Mouse (Mus musculus) cortical plate, adult 2 months (tissue): ENCODE data around the gene Thap8. TPM values are rescaled to one million over a fixed set of nuclear protein-coding genes. Genes with fewer than 3 reads are reported as not detected.

Source experiments
- H3K27ac ChIP-seq: fragments of 200-500 bp; 2 replicates; pipeline ENCODE4 v1.5.1; 2012; ENCODE audit warnings: low read length, control low read depth, inconsistent platforms; ENCODE audit not compliant: insufficient read depth
- H3K4me1 ChIP-seq: fragments of 200-500 bp; 2 replicates; pipeline ENCODE4 v1.6.1; 2011; ENCODE audit warnings: low read length; ENCODE audit not compliant: control insufficient read depth, insufficient read depth
- H3K4me3 ChIP-seq: fragments of 200-500 bp; 2 replicates; pipeline ENCODE4 v1.5.1; 2011; ENCODE audit warnings: mild to moderate bottlenecking, low read length, control low read depth; ENCODE audit not compliant: insufficient read depth
- CTCF ChIP-seq: fragments of 200-500 bp; IDR thresholded peaks from 2 replicates; pipeline ENCODE4 v1.5.1; 2011; ENCODE audit warnings: mild to moderate bottlenecking, control low read depth, low read length; ENCODE audit not compliant: insufficient read depth; ENCODE audit errors: extremely low read depth
- POLR2A ChIP-seq: fragments of 200-500 bp; IDR thresholded peaks from 2 replicates; pipeline ENCODE4 v1.6.1; 2011; ENCODE audit warnings: mild to moderate bottlenecking, low read length, control low read depth; ENCODE audit not compliant: insufficient read depth; ENCODE audit errors: extremely low read depth
- polyA plus RNA-seq: library from polyadenylated mRNA; depleted of rRNA; stranded (reverse); fragments of >200 nt; gene quantifications from 2 replicates; pipeline ENCODE4 v1.2.3, GENCODE M21; 2012

Thap8 gene
- polyA plus RNA-seq, 1 experiment = 0.38 TPM

DNA sequence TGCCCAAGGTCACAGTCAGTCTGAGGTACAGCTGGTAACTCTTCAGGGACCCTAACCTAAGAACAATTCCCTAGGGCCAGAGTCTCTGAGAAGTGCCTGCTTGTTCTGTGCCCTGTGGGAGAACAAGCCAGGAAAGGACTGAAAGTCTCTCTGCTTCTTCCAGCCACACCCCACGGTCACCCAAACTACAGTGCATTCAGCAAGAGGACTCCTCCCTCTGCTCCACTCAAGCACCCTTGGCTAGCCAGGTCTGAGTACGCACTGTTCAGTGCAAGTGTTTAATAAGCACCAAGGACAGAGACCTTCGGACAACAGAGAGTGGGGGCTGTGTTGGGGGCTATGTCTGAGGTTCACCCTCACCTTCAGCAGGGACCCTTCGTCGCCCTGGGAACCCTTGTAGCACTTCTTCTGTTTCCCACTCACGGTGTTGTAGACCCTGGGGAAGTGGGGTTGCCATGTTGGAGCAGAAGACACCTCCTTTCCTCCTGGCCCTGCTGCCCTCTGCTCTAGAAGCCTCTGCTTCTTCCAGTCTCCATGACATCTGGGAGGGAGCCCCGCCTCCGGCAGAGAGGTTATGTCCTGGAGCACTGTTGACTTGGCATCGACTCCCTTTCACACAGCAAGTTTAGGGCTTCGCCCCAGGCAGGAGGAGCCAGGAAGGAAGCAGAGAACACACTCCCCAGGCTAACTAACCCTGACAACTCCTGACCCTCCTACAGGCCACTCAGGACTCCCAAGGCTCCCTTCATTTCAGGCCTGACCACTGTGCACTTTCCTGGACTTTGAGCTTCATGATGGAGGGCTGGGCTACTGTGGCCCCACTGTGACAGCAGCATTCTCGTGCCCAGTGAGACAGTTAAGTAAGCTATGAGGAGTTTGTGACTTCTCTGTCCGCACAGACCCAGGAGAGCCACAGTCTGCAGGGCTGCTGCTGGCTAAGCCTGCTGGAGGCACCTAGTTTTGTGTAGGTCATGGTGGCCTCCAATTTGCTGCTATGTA lies 27.6 kb upstream of the Thap8 start:
- Histone ChIP-seq H3K4me3 (no peak overlapping the region), H3K4me1 (no peaks in the 10 kb centered on the region), H3K27ac (no peak overlapping the region)
- no peak for TF ChIP-seq CTCF
- no peak for TF ChIP-seq POLR2A

- H3K4me3 ChIP-seq = no peak overlapping the region
- no peak for TF ChIP-seq CTCF
- no peak for TF ChIP-seq POLR2A
- no peak overlapping the region for H3K27ac ChIP-seq
- H3K4me1 ChIP-seq = no peaks in the 10 kb centered on the region
Measured at GRCm38 (mm10) chr7:30265041-30265440, 14.9 kb upstream of the Thap8 start.

DNA sequence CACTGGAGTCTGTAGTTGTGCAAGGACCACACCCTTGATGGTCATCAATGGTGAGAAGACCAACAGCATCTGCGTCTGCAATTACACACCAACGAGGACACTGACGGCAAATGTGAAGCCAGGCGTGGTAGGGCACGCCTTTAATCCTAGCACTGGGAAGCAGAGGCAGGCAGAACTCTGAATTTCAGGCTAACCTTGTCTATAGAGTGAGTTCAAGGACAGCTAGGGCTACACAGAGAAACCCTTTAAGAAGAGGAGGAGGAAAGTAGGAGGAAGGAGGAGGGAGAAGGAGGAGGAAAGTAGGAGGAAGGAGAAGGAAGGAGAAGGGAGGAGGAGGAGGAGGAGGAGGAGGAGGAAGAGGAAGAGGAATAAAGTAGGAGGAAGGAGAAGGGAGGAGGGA lies 14.4 kb upstream of the Thap8 start:
- Histone ChIP-seq H3K4me3 (no peak overlapping the region), H3K27ac (no peak overlapping the region), H3K4me1 (no peaks in the 10 kb centered on the region)
- no peak for TF ChIP-seq POLR2A
- TF ChIP-seq CTCF = no peak

- TF ChIP-seq CTCF = no peak
- no peak for TF ChIP-seq POLR2A
- Histone ChIP-seq H3K4me1 (no peaks in the 10 kb centered on the region), H3K27ac (no peak overlapping the region), H3K4me3 (no peak overlapping the region)
Measured at GRCm38 (mm10) chr7:30265935-30266334, 14.0 kb upstream of the Thap8 start.

- no peak for TF ChIP-seq POLR2A
- no peak for TF ChIP-seq CTCF
- H3K4me3 ChIP-seq = no peak overlapping the region
- no peak overlapping the region for H3K27ac ChIP-seq
- no peaks in the 10 kb centered on the region for H3K4me1 ChIP-seq
Measured at GRCm38 (mm10) chr7:30266780-30267179, 13.1 kb upstream of the Thap8 start.

DNA sequence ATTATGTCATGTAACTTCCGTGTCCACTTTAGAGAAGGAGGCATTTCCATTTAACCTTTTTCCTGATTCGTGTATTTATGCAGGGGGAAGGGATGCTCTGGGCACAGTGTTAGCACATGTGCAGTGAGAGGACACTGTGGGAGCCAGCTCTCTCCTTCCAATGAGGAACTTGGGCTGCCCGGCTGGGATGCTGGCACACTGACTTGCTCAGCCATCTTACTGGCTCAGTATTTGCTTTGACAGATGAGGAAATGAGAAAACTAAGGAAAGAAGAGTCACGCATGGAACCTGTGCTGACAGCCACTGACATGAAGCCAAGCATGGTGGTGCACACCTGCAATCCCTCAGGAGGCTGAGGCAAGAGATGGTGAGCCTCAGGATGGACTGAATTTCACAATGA lies 10.3 kb upstream of the Thap8 start:
- no peaks in the 10 kb centered on the region for H3K4me1 ChIP-seq
- H3K27ac ChIP-seq = no peak overlapping the region
- no peak overlapping the region for H3K4me3 ChIP-seq
- TF ChIP-seq POLR2A (no peak), CTCF (no peak)

GRCm38 (mm10) chr7:30274383-30274782 lies 5.5 kb upstream of the Thap8 start:
- Histone ChIP-seq H3K4me3 (no peak overlapping the region), H3K4me1 (no peaks in the 10 kb centered on the region), H3K27ac (no peak overlapping the region)
- TF ChIP-seq CTCF (no peak), POLR2A (no peak)

DNA sequence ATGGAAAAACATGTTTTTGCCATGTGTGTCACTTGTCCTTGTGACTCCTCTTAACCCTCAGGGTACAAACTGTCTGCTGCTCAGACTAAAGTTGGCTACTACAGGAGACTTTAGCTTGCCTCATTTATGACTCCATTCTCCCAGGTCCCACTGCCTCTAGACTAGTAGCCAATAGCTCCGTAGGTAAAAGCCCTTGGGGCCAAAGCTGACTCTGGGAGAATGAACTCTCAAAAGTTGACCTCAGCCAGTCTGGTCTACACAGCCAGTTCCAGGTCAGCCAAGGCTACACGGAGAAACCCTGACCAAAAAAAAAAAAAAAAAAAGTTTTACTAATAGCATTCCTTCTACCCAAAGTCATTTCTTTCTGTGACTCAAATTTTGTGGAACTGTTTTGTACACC lies 983 bp upstream of the Thap8 start:
- H3K4me1 ChIP-seq = no peaks in the 10 kb centered on the region
- TF ChIP-seq CTCF (no peak), POLR2A (no peak)
- no peak overlapping the region for H3K27ac ChIP-seq
- H3K4me3 ChIP-seq = no peak overlapping the region

- TF ChIP-seq CTCF (no peak), POLR2A (no peak)
- H3K27ac ChIP-seq = no peak overlapping the region
- H3K4me3 ChIP-seq = peak overlapping the region; percentile 42
- H3K4me1 ChIP-seq = no peaks in the 10 kb centered on the region
Measured at GRCm38 (mm10) chr7:30279536-30279935, 358 bp upstream of the Thap8 start.

- H3K4me1 ChIP-seq = no peaks in the 10 kb centered on the region
- H3K27ac ChIP-seq = peak overlapping the region; percentile 96
- TF ChIP-seq CTCF (no peak), POLR2A (peak; percentile 79)
- H3K4me3 ChIP-seq = peak overlapping the region; percentile 42
Measured at GRCm38 (mm10) chr7:30280670-30281138, 810 bp downstream of the Thap8 start.
